In the genomic region with DNA sequence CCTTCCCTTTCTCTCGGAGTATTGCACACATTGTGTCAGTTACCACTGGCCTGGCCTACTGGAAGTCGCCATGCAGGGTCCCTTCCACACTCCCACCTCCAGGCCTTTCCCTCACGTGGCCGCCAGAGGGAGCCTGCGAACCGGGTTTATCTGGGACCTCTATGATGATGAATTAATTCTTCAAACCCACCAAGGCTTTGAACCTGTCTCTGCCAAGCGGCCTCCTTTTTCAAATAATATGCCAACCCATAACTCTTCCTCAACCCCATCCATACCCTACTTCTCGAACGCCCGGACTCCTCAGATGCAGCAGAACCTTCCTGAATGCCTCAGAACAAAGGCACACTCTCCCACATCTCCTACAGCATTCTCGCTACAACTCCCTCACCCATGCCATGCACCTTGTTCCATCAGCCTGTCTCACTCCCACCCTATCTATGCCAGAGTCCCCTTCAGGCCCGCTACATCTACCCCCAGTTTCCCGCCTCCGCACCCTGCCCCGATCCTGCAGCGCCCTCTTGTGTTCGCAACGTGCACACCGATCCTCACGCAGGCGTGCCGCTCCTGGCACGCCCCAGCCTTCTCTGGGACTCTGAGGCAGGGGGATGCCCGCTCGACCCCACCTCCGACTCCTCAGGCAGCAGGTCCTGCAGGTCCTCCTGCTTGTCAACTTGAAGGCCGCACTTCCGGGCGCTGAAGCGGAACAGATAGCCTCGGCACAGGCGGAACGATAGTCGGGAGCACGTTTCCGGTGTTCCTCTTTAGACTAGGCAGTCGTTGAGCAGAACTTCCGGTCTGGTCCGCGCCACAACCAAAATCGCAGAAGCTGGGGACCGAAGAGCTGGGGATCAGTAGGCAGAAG, we compare ENCODE assay signal across 8 mouse cellular contexts. TPM values are rescaled to one million over a fixed set of nuclear protein-coding genes. Genes with fewer than 3 reads are reported as not detected.
DNase-seq lines count a peak whose midpoint lies in the region; ATAC-seq and TF ChIP-seq lines count a peak whose summit lies in the region.

No protein-coding gene starts in this region.

- H3K27ac ChIP-seq in brown adipose tissue, adult 24 weeks (replicated peaks; ENCODE audit: low read depth, low read length), result peak overlapping the region; percentile 89
- peak overlapping the region; percentile 94 for H3K27ac ChIP-seq in heart, embryonic 13.5 days (replicated peaks)
- peak overlapping the region; percentile 93 for H3K27ac ChIP-seq in kidney, postnatal 0 days
- peak overlapping the region; percentile 98 for H3K27ac ChIP-seq in liver, embryonic 11.5 days (ENCODE audit: low read depth, low read length)

- H3K4me3 ChIP-seq in brown adipose tissue, adult 24 weeks (ENCODE audit: insufficient read depth, low read depth, low read length), result peak overlapping the region; percentile 94
- peak overlapping the region; percentile 64 for H3K4me3 ChIP-seq in heart, embryonic 13.5 days
- H3K4me3 ChIP-seq in kidney, postnatal 0 days (replicated peaks; ENCODE audit: low read depth, low read length), result peak overlapping the region; percentile 67
- H3K4me3 ChIP-seq in liver, embryonic 11.5 days (ENCODE audit: low read depth, low read length), result peak overlapping the region; percentile 75
- H3K4me3 ChIP-seq in myocyte, result peak overlapping the region; percentile 91

- peak; percentile 77 for TF ChIP-seq CTCF in kidney, postnatal 0 days (IDR thresholded peaks at IDR 0.05; ENCODE audit: low read depth)

- H3K27me3 ChIP-seq in heart, embryonic 13.5 days (replicated peaks), result peaks cover 16% of the 10 kb centered on the region
- H3K27me3 ChIP-seq in kidney, postnatal 0 days (ENCODE audit: insufficient read depth, low read length), result no peaks in the 10 kb centered on the region
- no peaks in the 10 kb centered on the region; the same call in 1 of the 2 replicates for H3K27me3 ChIP-seq in liver, embryonic 11.5 days (replicated peaks; ENCODE audit: control insufficient read depth, insufficient read depth, low read length)
- H3K27me3 ChIP-seq in myocyte (ENCODE audit: control insufficient read depth, insufficient read depth, insufficient read length), result no peaks in the 10 kb centered on the region

- H3K9ac ChIP-seq in heart, embryonic 13.5 days, result peak overlapping the region; percentile 88
- peak overlapping the region; percentile 82 for H3K9ac ChIP-seq in kidney, postnatal 0 days (ENCODE audit: low read depth, low read length)
- peak overlapping the region; percentile 93 for H3K9ac ChIP-seq in liver, embryonic 11.5 days (ENCODE audit: low read depth, low read length)

- H3K4me2 ChIP-seq in heart, embryonic 13.5 days, result peak overlapping the region; percentile 95
- peak overlapping the region; percentile 79 for H3K4me2 ChIP-seq in kidney, postnatal 0 days (ENCODE audit: low read length)
- H3K4me2 ChIP-seq in liver, embryonic 11.5 days, result peak overlapping the region; percentile 92
- H3K4me2 ChIP-seq in myocyte (ENCODE audit: low read depth), result peak overlapping the region; percentile 85

- H3K9me3 ChIP-seq in heart, embryonic 13.5 days, result no peaks in the 10 kb centered on the region
- H3K9me3 ChIP-seq in kidney, postnatal 0 days (replicated peaks; ENCODE audit: low read length), result no peaks in the 10 kb centered on the region
- H3K9me3 ChIP-seq in liver, embryonic 11.5 days (ENCODE audit: control insufficient read depth, low read length), result no peaks in the 10 kb centered on the region

- WGBS in heart, embryonic 13.5 days, result under 1% methylated on average over 42 of the region's 42 CpGs
- under 1% methylated on average over 42 of the region's 42 CpGs for WGBS in kidney, postnatal 0 days
- WGBS in liver, embryonic 11.5 days, result under 1% methylated on average over 42 of the region's 42 CpGs

- H3K4me1 ChIP-seq in brown adipose tissue, adult 24 weeks (ENCODE audit: control insufficient read depth, insufficient read depth, insufficient read length, low read length), result peaks cover 6% of the 10 kb centered on the region; the same call in 1 of the 2 replicates
- H3K4me1 ChIP-seq in heart, embryonic 13.5 days, result peaks cover 23% of the 10 kb centered on the region
- peaks cover 11% of the 10 kb centered on the region; the same call in 1 of the 2 replicates for H3K4me1 ChIP-seq in kidney, postnatal 0 days (replicated peaks; ENCODE audit: insufficient read depth, low read length)
- H3K4me1 ChIP-seq in liver, embryonic 11.5 days (replicated peaks; ENCODE audit: control insufficient read depth, insufficient read depth, low read length), result peaks cover 6% of the 10 kb centered on the region

- H3K79me2 ChIP-seq in myocyte (ENCODE audit: control insufficient read depth, insufficient read depth), result peaks cover 14% of the 10 kb centered on the region

- peak; percentile 97 for DNase-seq in kidney, postnatal 0 days (ENCODE audit: low spot score)
- DNase-seq in liver, embryonic 11.5 days (ENCODE audit: low spot score), result peak; percentile 96
- peak; percentile 89 to 97 for DNase-seq in spleen, postnatal 4 days (ENCODE audit: low spot score in 2 of 2)

- no peak for TF ChIP-seq POLR2A in myocyte (IDR thresholded peaks at IDR 0.05; ENCODE audit: insufficient read length, low read depth)

- H3K36me3 ChIP-seq in heart, embryonic 13.5 days, result peaks cover 38% of the 10 kb centered on the region
- H3K36me3 ChIP-seq in kidney, postnatal 0 days (ENCODE audit: insufficient read depth, low read length), result peaks cover 15% of the 10 kb centered on the region; the same call in 1 of the 2 replicates
- H3K36me3 ChIP-seq in liver, embryonic 11.5 days (ENCODE audit: control insufficient read depth, insufficient read depth, low read length), result peaks cover 26% of the 10 kb centered on the region
- H3K36me3 ChIP-seq in myocyte (ENCODE audit: control insufficient read depth, insufficient read depth), result no peaks in the 10 kb centered on the region

- H3ac ChIP-seq in myocyte (ENCODE audit: control insufficient read depth, insufficient read length), result peak overlapping the region; percentile 48

- peak; percentile 87 for ATAC-seq in CD4-positive, CD25-positive, alpha-beta regulatory T cell, adult 4 months
- ATAC-seq in erythroid progenitor cell, adult 5-6 weeks (replicated peaks; ENCODE audit: low FRiP score, poor library complexity, severe bottlenecking), result peak; percentile 91
- peak; percentile 80 for ATAC-seq in heart, embryonic 13.5 days (ENCODE audit: extremely low read depth, insufficient number of reproducible peaks, low FRiP score, low TSS enrichment)
- peak; percentile 92 for ATAC-seq in kidney, postnatal 0 days (replicated peaks; ENCODE audit: low FRiP score, low read depth)
- ATAC-seq in liver, embryonic 11.5 days (replicated peaks; ENCODE audit: low FRiP score), result peak; percentile 85

RNA-seq across cellular contexts. Expression of a gene that starts 0.5 kb away (rescaled TPM):
- 1 to 10 TPM; 5.6 to 7.4 TPM for polyA plus RNA-seq in CD4-positive, CD25-positive, alpha-beta regulatory T cell, adult 4 months (2017; shearing (Covaris generic))
- 2.1 and 4.0 TPM in 2 replicates for polyA plus RNA-seq in brown adipose tissue, adult 24 weeks (2012; ENCODE audit: insufficient read depth, insufficient read length, missing spikeins)
- 4.0 and 10.1 TPM in 2 replicates for total RNA-seq in erythroid progenitor cell, adult 5-6 weeks (2015; ENCODE audit: low replicate concordance)
- total RNA-seq in erythroid progenitor cell, adult 5-6 weeks (2017; ENCODE audit: low replicate concordance), result 6.7 and 7.6 TPM in 2 replicates
- 15.1 and 16.9 TPM in 2 replicates for polyA plus RNA-seq in heart, embryonic 13.5 days (2015; fragmentation: Nextera tagmentation; extraction: Ambion mirVana)
- 17.4 and 17.5 TPM in 2 replicates for polyA plus RNA-seq in kidney, postnatal 0 days (2015; fragmentation: Nextera tagmentation; extraction: Ambion mirVana)
- polyA plus RNA-seq in liver, embryonic 11.5 days (2014; fragmentation: Nextera tagmentation; extraction: Ambion mirVana), result 27.5 and 27.9 TPM in 2 replicates
- polyA plus RNA-seq in myocyte (2012; fragmentation: generic; extraction: Trizol), result 8.2 TPM

RNA-seq across cellular contexts. Expression of a gene that starts 10.5 kb away (rescaled TPM):
- polyA plus RNA-seq in CD4-positive, CD25-positive, alpha-beta regulatory T cell, adult 4 months (2017; shearing (Covaris generic)), result 10 to 100 TPM; 37.1 to 75.2 TPM
- polyA plus RNA-seq in brown adipose tissue, adult 24 weeks (2012; ENCODE audit: insufficient read depth, insufficient read length, missing spikeins), result 39.4 and 56.3 TPM in 2 replicates
- total RNA-seq in erythroid progenitor cell, adult 5-6 weeks (2015; ENCODE audit: low replicate concordance), result 194 and 220 TPM in 2 replicates
- 137 and 141 TPM in 2 replicates for total RNA-seq in erythroid progenitor cell, adult 5-6 weeks (2017; ENCODE audit: low replicate concordance)
- 155 and 165 TPM in 2 replicates for polyA plus RNA-seq in heart, embryonic 13.5 days (2015; fragmentation: Nextera tagmentation; extraction: Ambion mirVana)
- 195 and 197 TPM in 2 replicates for polyA plus RNA-seq in kidney, postnatal 0 days (2015; fragmentation: Nextera tagmentation; extraction: Ambion mirVana)
- polyA plus RNA-seq in liver, embryonic 11.5 days (2014; fragmentation: Nextera tagmentation; extraction: Ambion mirVana), result 339 and 346 TPM in 2 replicates
- polyA plus RNA-seq in myocyte (2012; fragmentation: generic; extraction: Trizol), result 252 TPM

RNA-seq across cellular contexts. Expression of a gene that starts 11.4 kb away (rescaled TPM):
- under 1 TPM in 1 of 2 experiments, not detected in 1; 0.54 TPM for polyA plus RNA-seq in CD4-positive, CD25-positive, alpha-beta regulatory T cell, adult 4 months (2017; shearing (Covaris generic))
- not detected in 2 replicates for polyA plus RNA-seq in brown adipose tissue, adult 24 weeks (2012; ENCODE audit: insufficient read depth, insufficient read length, missing spikeins)
- total RNA-seq in erythroid progenitor cell, adult 5-6 weeks (2015; ENCODE audit: low replicate concordance), result not detected in 2 replicates
- not detected in 2 replicates for total RNA-seq in erythroid progenitor cell, adult 5-6 weeks (2017; ENCODE audit: low replicate concordance)
- 0.11 and 0.14 TPM in 2 replicates for polyA plus RNA-seq in heart, embryonic 13.5 days (2015; fragmentation: Nextera tagmentation; extraction: Ambion mirVana)
- polyA plus RNA-seq in kidney, postnatal 0 days (2015; fragmentation: Nextera tagmentation; extraction: Ambion mirVana), result 0.07 and 0.11 TPM in 2 replicates
- 0.52 and 1.1 TPM in 2 replicates for polyA plus RNA-seq in liver, embryonic 11.5 days (2014; fragmentation: Nextera tagmentation; extraction: Ambion mirVana)
- not detected for polyA plus RNA-seq in myocyte (2012; fragmentation: generic; extraction: Trizol)

RNA-seq across cellular contexts. Expression of a gene that starts 25.2 kb away (rescaled TPM):
- polyA plus RNA-seq in CD4-positive, CD25-positive, alpha-beta regulatory T cell, adult 4 months (2017; shearing (Covaris generic)), result 100 to 1,000 TPM; 259 to 278 TPM
- 194 and 239 TPM in 2 replicates for polyA plus RNA-seq in brown adipose tissue, adult 24 weeks (2012; ENCODE audit: insufficient read depth, insufficient read length, missing spikeins)
- total RNA-seq in erythroid progenitor cell, adult 5-6 weeks (2015; ENCODE audit: low replicate concordance), result 116 and 138 TPM in 2 replicates
- 125 and 153 TPM in 2 replicates for total RNA-seq in erythroid progenitor cell, adult 5-6 weeks (2017; ENCODE audit: low replicate concordance)
- 126 and 138 TPM in 2 replicates for polyA plus RNA-seq in heart, embryonic 13.5 days (2015; fragmentation: Nextera tagmentation; extraction: Ambion mirVana)
- 235 and 240 TPM in 2 replicates for polyA plus RNA-seq in kidney, postnatal 0 days (2015; fragmentation: Nextera tagmentation; extraction: Ambion mirVana)
- 134 and 142 TPM in 2 replicates for polyA plus RNA-seq in liver, embryonic 11.5 days (2014; fragmentation: Nextera tagmentation; extraction: Ambion mirVana)
- 189 TPM for polyA plus RNA-seq in myocyte (2012; fragmentation: generic; extraction: Trizol)

RNA-seq across cellular contexts. Expression of a gene that starts 28.7 kb away (rescaled TPM):
- polyA plus RNA-seq in CD4-positive, CD25-positive, alpha-beta regulatory T cell, adult 4 months (2017; shearing (Covaris generic)), result 10 to 100 TPM in 1 of 2 experiments, 1 to 10 TPM in 1; 7.9 to 14.3 TPM
- 258 and 293 TPM in 2 replicates for polyA plus RNA-seq in brown adipose tissue, adult 24 weeks (2012; ENCODE audit: insufficient read depth, insufficient read length, missing spikeins)
- 70.0 and 96.9 TPM in 2 replicates for total RNA-seq in erythroid progenitor cell, adult 5-6 weeks (2015; ENCODE audit: low replicate concordance)
- 61.0 and 94.6 TPM in 2 replicates for total RNA-seq in erythroid progenitor cell, adult 5-6 weeks (2017; ENCODE audit: low replicate concordance)
- 82.3 and 93.6 TPM in 2 replicates for polyA plus RNA-seq in heart, embryonic 13.5 days (2015; fragmentation: Nextera tagmentation; extraction: Ambion mirVana)
- 123 and 134 TPM in 2 replicates for polyA plus RNA-seq in kidney, postnatal 0 days (2015; fragmentation: Nextera tagmentation; extraction: Ambion mirVana)
- 178 and 183 TPM in 2 replicates for polyA plus RNA-seq in liver, embryonic 11.5 days (2014; fragmentation: Nextera tagmentation; extraction: Ambion mirVana)
- 227 TPM for polyA plus RNA-seq in myocyte (2012; fragmentation: generic; extraction: Trizol)

Comparison
In these comparisons a context has a peak if more than half of its experiments do, and no peak if none do; other contexts are left out.
1. Peak in every context shown above with its lines: DNase-seq, ATAC-seq, H3K4me3 ChIP-seq and H3K27ac ChIP-seq.